Mouse (Mus musculus): ENCODE measurements around the gene Plpp1. TPM values are rescaled to one million over a fixed set of nuclear protein-coding genes. Genes with fewer than 3 reads are reported as not detected.

The Plpp1 gene
- polyA plus RNA-seq, 1 experiment from 2014 or later, result 20.6 TPM

DNA sequence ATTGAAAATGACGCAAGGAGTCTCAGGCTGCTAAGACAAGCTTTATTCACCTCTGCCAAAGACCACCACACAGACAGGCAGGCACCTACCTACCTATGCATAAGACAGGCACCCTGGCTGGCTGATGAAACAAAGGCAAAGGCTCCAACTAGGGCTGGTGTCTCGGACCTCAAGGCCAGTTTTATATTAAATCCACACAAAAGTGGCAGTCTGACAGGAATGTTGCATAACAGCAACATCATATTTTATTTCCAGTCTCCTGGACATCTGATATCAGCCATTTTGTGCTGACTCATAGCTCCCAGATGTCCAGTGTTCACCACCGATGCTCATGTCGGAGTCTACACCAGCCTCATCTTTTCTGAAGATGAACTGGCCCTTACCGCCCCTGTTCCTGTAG, 22.2 kb upstream of the Plpp1 start:
- no peak for ATAC-seq
- H3K9ac ChIP-seq, result no peak overlapping the region

DNA sequence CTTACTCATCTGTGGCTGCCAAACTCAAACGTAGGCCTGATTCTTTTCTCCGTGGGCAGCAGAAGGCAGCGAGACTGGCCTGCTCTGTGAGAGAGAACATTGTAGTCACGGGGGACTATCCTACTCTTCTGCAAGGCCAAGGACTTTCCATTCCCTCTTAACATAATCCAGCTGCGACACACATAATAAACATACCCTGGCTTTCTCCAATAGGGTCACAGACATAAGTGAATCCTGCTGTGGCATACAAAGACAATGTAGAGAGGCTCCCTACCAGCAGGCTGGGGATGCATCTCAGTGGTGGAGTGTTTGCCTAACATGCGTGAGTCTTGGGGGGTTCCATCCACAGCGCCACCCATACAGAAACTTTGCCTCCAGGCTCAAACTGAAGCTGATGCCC, 15.3 kb upstream of the Plpp1 start:
- Histone ChIP-seq H3K9me3 (replicated peaks) (no peaks in the 10 kb centered on the region), H3K27me3 (no peaks in the 10 kb centered on the region), H3K4me3 (no peak overlapping the region), H3K4me1 (no peaks in the 10 kb centered on the region), H3K27ac (no peak overlapping the region), H3K36me3 (ENCODE audit: poor library complexity, severe bottlenecking) (no peaks in the 10 kb centered on the region), H3K4me2 (no peak overlapping the region), H3K9ac (no peak overlapping the region)
- no peak for ATAC-seq
- 79% methylated on average over 7 of the region's 7 CpGs for WGBS

More for the DNA sequence above, 22.2 kb upstream of the Plpp1 start:
- H3K4me1 ChIP-seq, result no peaks in the 10 kb centered on the region
- H3K27ac ChIP-seq, result no peak overlapping the region
- no peaks in the 10 kb centered on the region for H3K9me3 ChIP-seq (replicated peaks)
- no peaks in the 10 kb centered on the region for H3K27me3 ChIP-seq
- no peak overlapping the region for H3K4me3 ChIP-seq
- no peaks in the 10 kb centered on the region for H3K36me3 ChIP-seq (ENCODE audit: poor library complexity, severe bottlenecking)
- no peak overlapping the region for H3K4me2 ChIP-seq
- 94% methylated on average over 5 of the region's 5 CpGs for WGBS

DNA sequence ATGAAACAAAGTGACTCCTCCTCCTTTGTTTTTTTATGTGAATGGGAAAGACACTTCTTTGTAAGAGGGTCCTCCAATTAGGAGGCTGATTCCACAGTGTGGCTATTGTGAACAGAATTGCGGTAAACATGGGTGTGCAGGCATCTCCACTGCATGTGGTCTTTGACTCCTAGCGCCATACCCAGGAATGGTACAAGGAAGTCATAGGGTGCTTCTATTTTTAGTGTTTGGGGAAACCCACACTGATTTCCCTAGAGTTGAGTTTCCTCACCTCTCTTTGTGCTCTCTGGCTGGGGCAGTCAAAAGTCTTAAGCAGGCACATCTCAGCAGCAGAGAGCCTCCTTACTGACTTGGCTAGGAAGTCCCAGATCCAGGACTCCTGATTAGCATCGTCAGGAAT, 14.4 kb upstream of the Plpp1 start:
- H3K36me3 ChIP-seq (ENCODE audit: poor library complexity, severe bottlenecking), result no peaks in the 10 kb centered on the region
- no peak overlapping the region for H3K9ac ChIP-seq
- WGBS, result 35% methylated on average over 3 of the region's 3 CpGs
- no peak overlapping the region for H3K4me3 ChIP-seq
- H3K4me2 ChIP-seq, result no peak overlapping the region
- H3K27me3 ChIP-seq, result no peaks in the 10 kb centered on the region
- no peaks in the 10 kb centered on the region for H3K4me1 ChIP-seq
- H3K9me3 ChIP-seq (replicated peaks), result no peaks in the 10 kb centered on the region
- no peak overlapping the region for H3K27ac ChIP-seq
- no peak for ATAC-seq

DNA sequence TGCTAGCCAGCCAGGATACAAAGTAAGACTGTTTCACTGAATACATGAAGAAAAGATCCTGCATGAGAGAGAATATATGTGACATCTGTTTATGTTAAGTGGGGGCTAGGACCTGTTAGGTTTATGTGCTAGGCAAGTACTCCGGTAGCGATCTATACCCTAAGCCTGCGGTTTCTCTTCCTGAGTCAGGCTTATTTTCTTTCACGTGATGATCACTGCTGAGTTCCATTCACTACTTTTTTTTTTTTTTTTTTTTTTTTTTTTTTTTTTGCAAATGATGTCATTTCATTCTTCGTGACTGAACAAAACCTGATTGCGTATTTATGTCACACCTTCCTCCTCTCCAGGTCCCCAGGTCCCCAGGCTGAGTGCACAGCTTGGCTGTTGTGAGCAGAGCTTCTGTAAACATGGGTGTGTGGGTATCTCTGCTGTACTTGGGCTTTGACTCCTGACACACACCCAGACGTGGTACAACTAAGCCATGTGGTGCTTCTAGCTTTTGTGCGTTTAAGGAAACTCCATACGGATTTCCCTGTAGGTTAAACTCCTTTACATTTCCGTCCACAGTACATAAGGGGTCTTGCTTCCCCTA, 13.6 kb upstream of the Plpp1 start:
- H3K9me3 ChIP-seq (replicated peaks), result no peaks in the 10 kb centered on the region
- no peaks in the 10 kb centered on the region for H3K27me3 ChIP-seq
- no peak overlapping the region for H3K27ac ChIP-seq
- H3K9ac ChIP-seq, result no peak overlapping the region
- no peak overlapping the region for H3K4me2 ChIP-seq
- H3K4me1 ChIP-seq, result no peaks in the 10 kb centered on the region
- H3K36me3 ChIP-seq (ENCODE audit: poor library complexity, severe bottlenecking), result no peaks in the 10 kb centered on the region
- no peak overlapping the region for H3K4me3 ChIP-seq
- 83% methylated on average over 10 of the region's 10 CpGs for WGBS
- ATAC-seq, result no peak

DNA sequence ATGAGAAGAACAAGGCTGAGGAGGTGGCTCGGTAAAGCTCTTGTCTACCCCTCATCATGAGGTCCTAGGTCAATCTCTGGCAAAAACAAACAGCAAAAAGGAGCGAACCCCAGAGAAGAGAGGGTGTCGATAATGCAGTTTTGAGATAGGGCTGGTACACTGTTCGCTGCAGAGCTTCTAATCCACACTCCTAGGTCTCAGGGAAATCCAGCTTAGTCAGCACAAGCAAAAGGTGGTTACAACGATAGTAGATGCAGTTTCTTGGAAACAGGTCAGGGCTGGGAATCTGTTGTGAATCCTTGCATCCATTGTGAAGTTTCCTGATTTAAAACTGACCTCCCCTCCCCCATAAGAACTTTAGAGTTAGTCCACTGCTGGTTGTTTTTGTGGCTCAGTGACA, 9.8 kb upstream of the Plpp1 start:
- Histone ChIP-seq H3K27ac (no peak overlapping the region), H3K9me3 (replicated peaks) (no peaks in the 10 kb centered on the region), H3K4me1 (no peaks in the 10 kb centered on the region), H3K9ac (no peak overlapping the region), H3K4me2 (no peak overlapping the region), H3K36me3 (ENCODE audit: poor library complexity, severe bottlenecking) (no peaks in the 10 kb centered on the region), H3K4me3 (no peak overlapping the region), H3K27me3 (no peaks in the 10 kb centered on the region)
- ATAC-seq, result no peak
- 90% methylated on average over 5 of the region's 5 CpGs for WGBS

DNA sequence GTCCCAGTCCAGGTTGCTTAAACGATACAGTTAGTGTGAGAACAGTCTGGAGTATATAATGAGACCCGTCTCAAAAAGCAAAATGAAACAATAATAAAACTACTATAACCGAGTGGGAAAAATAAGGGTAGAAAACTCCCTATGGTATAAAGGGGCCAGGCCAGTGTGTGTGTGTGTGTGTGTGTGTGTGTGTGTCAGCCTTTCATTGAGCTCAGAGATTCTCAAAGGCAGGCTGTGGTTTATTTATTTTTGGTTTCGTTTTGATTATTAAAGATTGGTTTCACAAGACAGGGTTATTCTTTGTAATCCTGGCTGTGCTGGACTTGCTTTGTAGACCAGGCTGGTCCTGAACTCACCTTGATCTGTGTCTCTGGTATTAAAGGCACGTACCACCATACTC, 8.7 kb upstream of the Plpp1 start:
- 83% methylated on average over 5 of the region's 5 CpGs for WGBS
- no peaks in the 10 kb centered on the region for H3K4me1 ChIP-seq
- no peaks in the 10 kb centered on the region for H3K27me3 ChIP-seq
- H3K36me3 ChIP-seq (ENCODE audit: poor library complexity, severe bottlenecking), result no peaks in the 10 kb centered on the region
- H3K4me2 ChIP-seq, result no peak overlapping the region
- no peak overlapping the region for H3K9ac ChIP-seq
- no peak for ATAC-seq
- no peaks in the 10 kb centered on the region for H3K9me3 ChIP-seq (replicated peaks)
- no peak overlapping the region for H3K27ac ChIP-seq
- H3K4me3 ChIP-seq, result no peak overlapping the region

DNA sequence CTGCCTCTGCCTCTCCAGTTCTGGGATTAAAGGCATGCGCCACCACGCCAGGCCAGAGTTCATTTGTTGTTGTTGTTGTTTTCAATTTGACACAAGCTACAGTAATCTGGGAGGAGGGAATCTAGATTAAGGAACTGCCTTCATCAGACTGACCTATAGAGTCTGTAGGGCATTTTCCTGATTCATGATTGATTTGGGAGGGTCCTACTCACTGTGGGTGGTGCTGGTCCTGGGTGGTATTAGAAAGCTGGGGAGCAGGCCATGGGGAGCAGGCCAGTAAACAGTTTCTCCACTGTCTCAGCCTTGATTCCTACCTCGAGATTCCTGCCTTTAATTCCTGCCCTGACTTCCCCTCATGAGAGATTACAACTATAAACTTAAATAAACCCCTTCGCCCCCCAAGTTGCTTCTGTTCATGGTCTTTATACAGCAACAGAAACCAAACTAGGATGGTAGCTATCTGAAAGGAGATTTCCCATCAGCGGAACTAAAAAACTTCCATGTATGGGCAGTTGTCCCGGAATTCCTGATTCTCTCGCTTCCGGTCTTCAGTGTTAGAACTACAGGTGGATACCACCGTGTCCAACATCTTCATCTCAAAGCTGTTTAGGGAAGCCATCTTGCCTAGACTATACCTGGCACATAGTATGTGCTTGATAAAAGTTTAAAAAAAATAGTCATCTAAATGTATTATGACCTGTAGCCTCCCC, 2.2 kb upstream of the Plpp1 start:
- Histone ChIP-seq H3K4me2 (no peak overlapping the region), H3K27ac (no peak overlapping the region), H3K36me3 (ENCODE audit: poor library complexity, severe bottlenecking) (no peaks in the 10 kb centered on the region), H3K4me1 (peaks cover 13% of the 10 kb centered on the region), H3K9ac (no peak overlapping the region), H3K9me3 (replicated peaks) (no peaks in the 10 kb centered on the region), H3K27me3 (no peaks in the 10 kb centered on the region), H3K4me3 (no peak overlapping the region)
- ATAC-seq, result no peak
- WGBS, result 92% methylated on average over 9 of the region's 9 CpGs

DNA sequence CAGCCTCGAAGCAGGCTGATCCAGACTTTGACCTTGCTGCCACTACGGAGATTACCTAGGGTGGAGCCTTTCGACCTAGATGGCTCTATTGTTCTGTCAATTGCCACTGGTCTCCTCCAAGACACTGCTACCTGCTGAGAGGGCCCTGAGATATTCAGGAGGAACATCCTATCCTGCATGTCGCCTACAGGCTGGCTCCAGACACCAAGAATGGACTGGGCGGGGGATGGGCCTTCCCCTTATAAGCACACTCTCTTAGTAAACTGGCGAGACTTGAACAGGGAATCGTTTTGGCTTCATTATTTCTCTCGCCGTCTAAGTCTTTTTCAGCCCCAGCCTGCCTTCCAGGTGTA, 1.7 kb upstream of the Plpp1 start:
- no peak overlapping the region for H3K9ac ChIP-seq
- 80% methylated on average over 9 of the region's 9 CpGs for WGBS

DNA sequence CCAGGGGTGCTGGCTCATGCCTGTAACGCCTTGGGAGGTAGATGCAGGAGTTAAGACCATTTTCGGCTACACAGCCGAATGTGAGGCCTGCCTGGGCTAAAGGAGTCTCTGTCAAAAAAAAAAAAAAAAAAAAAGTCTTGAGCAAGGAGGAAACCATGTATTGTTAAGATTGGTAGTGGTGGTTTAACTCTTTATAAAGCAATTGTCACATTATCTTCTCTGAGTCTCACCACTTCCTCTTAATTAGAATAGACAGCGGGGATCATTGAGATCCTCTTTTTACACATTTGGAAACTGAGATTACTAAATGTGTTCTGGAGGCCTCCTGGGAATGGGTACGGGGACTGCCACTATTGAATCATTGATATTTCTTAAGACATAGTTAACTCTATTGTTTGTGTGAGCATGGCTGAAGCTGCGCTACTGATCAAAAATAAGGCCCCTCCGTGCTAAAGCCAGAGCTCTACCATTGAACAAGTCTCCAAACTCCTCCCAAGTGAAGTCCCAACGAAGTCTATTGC, 811 bp upstream of the Plpp1 start:
- Histone ChIP-seq H3K9ac (no peak overlapping the region), H3K4me1 (peaks cover 13% of the 10 kb centered on the region), H3K9me3 (replicated peaks) (no peaks in the 10 kb centered on the region), H3K4me3 (no peak overlapping the region), H3K36me3 (ENCODE audit: poor library complexity, severe bottlenecking) (no peaks in the 10 kb centered on the region), H3K4me2 (no peak overlapping the region), H3K27me3 (no peaks in the 10 kb centered on the region), H3K27ac (no peak overlapping the region)
- no peak for ATAC-seq
- 74% methylated on average over 8 of the region's 8 CpGs for WGBS

More for the DNA sequence above, 1.7 kb upstream of the Plpp1 start:
- no peak overlapping the region for H3K4me3 ChIP-seq
- no peaks in the 10 kb centered on the region for H3K27me3 ChIP-seq
- H3K4me1 ChIP-seq, result peaks cover 13% of the 10 kb centered on the region
- H3K27ac ChIP-seq, result no peak overlapping the region
- no peak for ATAC-seq
- H3K9me3 ChIP-seq (replicated peaks), result no peaks in the 10 kb centered on the region
- H3K4me2 ChIP-seq, result no peak overlapping the region
- no peaks in the 10 kb centered on the region for H3K36me3 ChIP-seq (ENCODE audit: poor library complexity, severe bottlenecking)

DNA sequence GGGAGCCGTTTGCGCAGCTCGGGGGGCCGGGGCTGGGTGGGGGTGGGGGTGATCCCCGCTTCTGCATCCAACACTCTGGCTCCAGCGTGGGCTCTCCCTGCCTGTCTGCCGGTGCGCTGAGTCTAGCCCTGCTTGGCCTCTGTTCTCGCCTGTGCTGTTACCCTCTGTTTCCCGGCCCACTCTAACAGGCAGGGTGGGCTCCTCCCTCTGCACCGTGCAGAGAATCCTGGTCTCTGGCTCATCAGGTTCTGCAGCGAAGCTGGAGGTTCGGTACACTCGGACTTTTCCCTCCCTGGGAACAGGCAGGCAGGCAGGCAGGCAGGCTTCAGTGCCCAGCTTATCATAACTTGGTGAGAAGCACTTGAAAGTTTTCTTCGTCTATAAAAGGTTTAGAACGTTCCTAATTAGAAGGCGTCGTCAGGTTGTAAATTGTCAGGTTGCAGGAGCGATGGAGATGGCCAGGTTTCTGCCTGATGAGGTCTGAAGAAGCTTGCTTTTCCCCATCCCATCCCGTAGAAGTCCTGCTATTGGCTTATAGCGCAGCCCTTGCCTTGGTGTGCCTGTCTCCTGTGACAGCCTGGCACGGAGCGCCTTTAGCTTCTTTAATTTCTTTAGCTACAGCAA, 901 bp downstream of the Plpp1 start:
- Histone ChIP-seq H3K4me2 (peak overlapping the region; percentile 88), H3K27ac (peak overlapping the region; percentile 91), H3K4me3 (peak overlapping the region; percentile 81), H3K9me3 (replicated peaks) (no peaks in the 10 kb centered on the region), H3K4me1 (peaks cover 13% of the 10 kb centered on the region), H3K27me3 (no peaks in the 10 kb centered on the region), H3K9ac (peak overlapping the region; percentile 87), H3K36me3 (ENCODE audit: poor library complexity, severe bottlenecking) (peaks cover 6% of the 10 kb centered on the region)
- WGBS, result 1% methylated on average over 23 of the region's 23 CpGs
- peak; percentile 82 for ATAC-seq

DNA sequence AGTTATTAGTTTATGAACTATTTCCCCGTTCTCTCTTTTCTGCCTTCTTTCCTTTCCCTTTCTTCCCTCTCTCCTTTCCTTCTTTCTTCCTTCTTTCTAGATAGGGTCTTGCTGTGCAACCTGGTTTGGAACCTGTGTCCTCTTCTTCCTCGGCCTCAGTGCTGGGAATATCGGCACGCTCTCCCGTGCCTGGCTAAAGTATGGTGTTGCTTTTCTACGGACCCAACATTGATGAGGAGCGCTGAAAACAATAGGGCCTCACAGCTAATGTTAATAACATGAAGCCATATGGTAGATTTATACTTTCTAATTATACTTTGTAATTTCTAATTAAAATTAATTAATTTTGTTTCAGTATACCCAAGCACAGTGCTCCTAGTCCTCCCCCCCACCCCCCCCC, 2.5 kb downstream of the Plpp1 start:
- H3K9me3 ChIP-seq (replicated peaks), result no peaks in the 10 kb centered on the region
- 69% methylated on average over 7 of the region's 7 CpGs for WGBS
- no peak overlapping the region for H3K9ac ChIP-seq
- H3K4me2 ChIP-seq, result no peak overlapping the region
- H3K27ac ChIP-seq, result no peak overlapping the region
- H3K4me1 ChIP-seq, result peaks cover 13% of the 10 kb centered on the region
- peaks cover 14% of the 10 kb centered on the region for H3K36me3 ChIP-seq (ENCODE audit: poor library complexity, severe bottlenecking)
- no peak overlapping the region for H3K4me3 ChIP-seq
- no peaks in the 10 kb centered on the region for H3K27me3 ChIP-seq
- no peak for ATAC-seq

DNA sequence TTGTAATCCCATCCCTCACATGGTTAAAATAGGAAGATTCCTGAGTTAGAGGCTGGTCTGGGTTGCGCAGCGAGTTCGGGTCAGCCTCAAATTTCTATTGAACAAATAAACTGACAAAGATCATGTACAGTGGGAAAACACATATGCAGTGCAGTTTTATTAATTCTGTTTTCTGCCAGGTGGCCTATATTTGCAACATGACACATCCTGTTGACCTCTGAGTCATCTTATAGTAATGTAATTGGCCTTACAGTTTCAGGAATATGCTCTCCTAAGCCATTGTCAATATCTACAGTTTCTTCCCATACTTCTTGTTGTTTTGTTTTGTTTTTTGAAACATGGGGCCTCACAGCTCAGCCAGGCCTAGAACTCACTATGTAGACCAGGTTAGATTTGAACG, 3.1 kb downstream of the Plpp1 start:
- Histone ChIP-seq H3K4me3 (no peak overlapping the region), H3K36me3 (ENCODE audit: poor library complexity, severe bottlenecking) (peaks cover 14% of the 10 kb centered on the region), H3K9me3 (replicated peaks) (no peaks in the 10 kb centered on the region), H3K4me2 (no peak overlapping the region), H3K9ac (no peak overlapping the region), H3K4me1 (peaks cover 13% of the 10 kb centered on the region), H3K27ac (no peak overlapping the region), H3K27me3 (no peaks in the 10 kb centered on the region)
- 92% methylated on average over 4 of the region's 4 CpGs for WGBS
- no peak for ATAC-seq

Measured in forebrain, embryonic 13.5 days (tissue).